Mouse (Mus musculus): ENCODE measurements around the gene Man2a2. TPM values are rescaled to one million over a fixed set of nuclear protein-coding genes. Genes with fewer than 3 reads are reported as not detected.
"Not testable (repeated sequence)": the region's sequence is repeated elsewhere in the genome, so short reads cannot be mapped to it uniquely, and the experiment has no call there.

Gene Man2a2
- total RNA-seq, 2 experiments from 2014 or later, result 152 to 157 TPM

DNA sequence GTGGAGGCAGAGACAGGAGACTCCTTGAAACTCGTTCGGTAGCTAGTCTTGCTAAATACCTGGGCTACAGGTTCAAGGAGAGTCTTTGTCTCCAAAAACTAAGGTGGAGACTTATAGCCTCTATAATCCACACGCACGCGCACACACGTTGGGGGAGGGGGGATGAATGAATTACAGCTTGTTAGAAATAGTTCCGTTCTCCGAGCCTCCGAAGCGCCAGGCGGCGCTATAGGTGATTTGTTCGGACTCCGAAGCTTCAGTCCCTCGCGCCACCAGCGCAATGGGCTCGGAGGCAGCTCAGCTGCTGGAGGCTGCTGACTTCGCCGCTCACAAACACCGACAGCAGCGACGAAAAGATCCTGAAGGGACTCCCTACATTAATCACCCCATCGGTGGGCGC, 28.3 kb downstream of the Man2a2 start, which contains the start of gene Hddc3:
Gene Hddc3 (plus strand): TSS at position 247 of the 400 bp plus-strand sequence.
- Histone ChIP-seq H3K27ac (peak within 1 kb of the TSS; percentile 97), H3K4me3 (peak within 1 kb of the TSS; percentile 70)
- DNase-seq (ENCODE audit: extremely low spot score in 1 of 2, low spot score in 2 of 2), result peak; percentile 94 to 96
- peak; percentile 95 for TF ChIP-seq CTCF (IDR thresholded peaks at IDR 0.05)
- intact Hi-C loops (cut with DNase I), result no loop called here

DNA sequence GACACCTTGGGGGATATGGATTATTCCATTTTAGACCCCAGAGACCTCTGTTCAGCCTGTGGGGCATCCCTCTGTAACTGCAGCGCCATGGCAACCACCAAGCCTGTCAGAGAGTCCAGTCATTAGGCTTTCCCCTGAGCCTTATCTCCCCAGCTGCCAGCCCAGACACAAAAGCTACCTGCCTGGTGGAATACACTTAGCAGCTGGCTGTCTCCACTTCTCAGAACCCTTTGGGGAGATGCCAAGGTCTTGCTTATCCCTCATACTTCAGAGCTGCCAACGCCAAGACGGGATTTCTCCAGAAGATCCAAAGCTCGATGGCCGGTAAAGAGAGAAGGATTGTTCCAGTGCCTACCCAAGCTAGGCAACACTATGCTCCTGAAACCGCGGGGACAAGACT, 29.4 kb downstream of the Man2a2 start:
- DNase-seq (ENCODE audit: extremely low spot score in 1 of 2, low spot score in 2 of 2), result no peak
- H3K4me3 ChIP-seq, result no peak overlapping the region
- intact Hi-C loops (cut with DNase I), result loop anchor here (2.0 kb wide), 1 partner anchor 29 kb away; the partner anchor contains the start of gene Man2a2
- H3K27ac ChIP-seq, result no peak overlapping the region
- TF ChIP-seq CTCF (IDR thresholded peaks at IDR 0.05), result no peak

DNA sequence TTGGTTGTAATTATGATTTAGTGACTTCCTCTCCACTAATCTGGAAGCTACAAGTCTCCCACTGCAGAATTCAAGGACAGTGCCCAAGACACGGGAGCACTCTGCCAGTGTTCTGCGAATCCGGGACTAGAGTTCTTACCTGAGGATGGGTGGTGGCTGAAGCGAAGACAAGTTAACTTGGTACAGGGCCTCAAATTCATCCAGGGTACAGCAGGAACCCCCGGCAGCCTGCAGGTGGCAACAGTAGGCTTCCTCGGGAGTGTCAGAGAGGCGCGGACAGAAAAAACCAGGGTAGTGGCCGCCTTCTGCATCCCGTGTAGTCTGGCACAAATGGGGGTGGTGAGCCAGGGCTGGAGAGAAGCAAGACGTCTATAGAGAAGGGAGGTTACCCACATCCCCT, 30.4 kb downstream of the Man2a2 start, which contains the start of gene Unc45a:
Gene Unc45a (minus strand): TSS at position 213 of the 400 bp plus-strand sequence.
- intact Hi-C loops (cut with DNase I), result loop anchor here (2.0 kb wide), 1 partner anchor 30 kb away; the partner anchor contains the start of gene Man2a2
- H3K27ac ChIP-seq, result peak within 1 kb of the TSS; percentile 92
- peak; percentile 65 for TF ChIP-seq CTCF (IDR thresholded peaks at IDR 0.05)
- DNase-seq (ENCODE audit: extremely low spot score in 1 of 2, low spot score in 2 of 2), result peak; percentile 63 to 64
- H3K4me3 ChIP-seq, result peak within 1 kb of the TSS; percentile 77

DNA sequence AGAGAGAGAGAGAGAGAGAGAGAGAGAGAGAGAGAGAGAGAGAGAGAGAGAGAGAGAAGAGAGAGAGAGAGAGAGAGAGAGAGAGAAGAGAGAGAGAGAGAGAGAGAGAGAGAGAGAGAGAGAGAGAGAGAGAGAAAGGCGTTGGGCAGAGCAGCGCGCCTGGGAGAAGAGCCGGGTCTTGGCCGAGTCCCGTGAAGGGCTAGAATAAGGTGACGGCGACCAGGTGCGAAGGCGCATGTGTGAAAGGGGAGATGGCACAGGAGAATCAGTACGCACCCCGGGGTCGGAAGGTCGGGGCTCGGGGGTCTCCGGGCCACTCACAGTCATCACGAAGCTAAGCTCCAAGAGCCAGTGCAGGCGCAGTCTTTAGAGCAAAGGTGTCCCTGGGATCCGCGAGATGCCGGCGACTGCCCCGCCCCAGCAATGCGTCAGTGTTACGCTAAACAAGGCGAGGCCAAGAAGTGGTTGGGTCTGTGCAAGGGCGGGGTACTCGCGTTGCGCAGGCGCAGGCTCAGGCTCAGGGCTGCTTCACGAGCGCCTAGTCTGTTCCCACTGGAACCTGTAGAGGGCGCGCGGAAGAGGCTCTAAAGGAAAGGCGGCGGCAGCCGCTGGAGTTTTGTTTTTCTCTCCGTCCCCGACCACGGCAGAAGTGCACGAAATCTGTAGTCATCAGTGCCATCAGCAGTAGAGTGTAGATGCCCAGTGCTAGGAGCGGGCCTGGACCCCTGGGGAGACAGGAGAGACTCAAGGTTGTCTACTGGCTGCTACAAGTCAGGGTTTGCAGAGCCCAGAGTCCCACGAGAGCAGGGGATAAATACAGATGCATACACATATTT, 31.2 kb downstream of the Man2a2 start:
- Histone ChIP-seq H3K27ac (peak overlapping the region; percentile 92), H3K4me3 (peak overlapping the region; percentile 77)
- peak; percentile 97 to 98 for DNase-seq (ENCODE audit: extremely low spot score in 1 of 2, low spot score in 2 of 2)
- intact Hi-C loops (cut with DNase I), result loop anchor here (2.0 kb wide), 1 partner anchor 31 kb away; the partner anchor contains the start of gene Man2a2
- TF ChIP-seq CTCF (IDR thresholded peaks at IDR 0.05), result peak; percentile 93

DNA sequence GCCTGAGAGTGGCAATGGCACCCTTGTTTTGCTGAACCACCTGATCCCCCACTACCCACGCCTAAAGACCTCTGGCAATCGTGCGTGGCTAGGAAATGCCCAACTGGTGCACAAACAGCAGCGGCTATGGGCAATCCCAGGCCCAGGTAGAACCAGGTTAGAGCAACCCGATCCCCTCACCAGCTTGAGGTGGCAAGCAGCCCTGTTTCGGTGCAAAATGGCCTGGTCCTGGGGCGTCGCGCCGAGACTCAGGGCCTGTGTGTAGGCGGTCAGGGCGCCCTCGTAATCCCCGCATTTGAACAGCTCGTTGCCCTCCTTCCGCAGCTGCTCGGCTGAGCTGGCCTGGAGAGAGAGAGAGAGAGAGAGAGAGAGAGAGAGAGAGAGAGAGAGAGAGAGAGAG, 31.8 kb downstream of the Man2a2 start:
- intact Hi-C loops (cut with DNase I), result no loop called here
- Histone ChIP-seq H3K27ac (peak overlapping the region; percentile 84), H3K4me3 (peak overlapping the region; percentile 77)
- peak in 1 of 2 experiments; percentile 42 for DNase-seq (ENCODE audit: extremely low spot score in 1 of 2, low spot score in 2 of 2)
- no peak for TF ChIP-seq CTCF (IDR thresholded peaks at IDR 0.05)

DNA sequence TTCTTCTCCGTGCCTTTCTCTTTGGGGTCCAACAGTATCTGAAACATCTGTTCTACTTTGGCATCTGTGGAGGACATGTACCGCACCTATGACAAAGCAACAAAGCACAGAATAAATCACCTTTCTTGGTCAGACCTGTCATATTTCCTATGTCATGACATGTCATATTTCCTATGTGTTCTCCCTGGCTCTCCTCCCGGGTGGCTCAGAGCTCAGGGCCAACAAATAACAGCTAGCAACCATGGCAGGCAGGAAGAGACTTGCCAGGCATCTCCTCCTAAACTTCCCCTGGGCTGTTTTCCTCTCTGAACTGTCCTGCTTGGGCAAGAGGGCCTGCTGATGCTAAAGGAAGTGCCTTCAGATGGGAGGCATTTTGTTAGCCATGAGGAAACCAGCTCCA, 34.2 kb downstream of the Man2a2 start:
- H3K4me3 ChIP-seq, result no peak overlapping the region
- DNase-seq (ENCODE audit: extremely low spot score in 1 of 2, low spot score in 2 of 2), result no peak
- no peak overlapping the region for H3K27ac ChIP-seq
- intact Hi-C loops (cut with DNase I), result no loop called here
- no peak for TF ChIP-seq CTCF (IDR thresholded peaks at IDR 0.05)

DNA sequence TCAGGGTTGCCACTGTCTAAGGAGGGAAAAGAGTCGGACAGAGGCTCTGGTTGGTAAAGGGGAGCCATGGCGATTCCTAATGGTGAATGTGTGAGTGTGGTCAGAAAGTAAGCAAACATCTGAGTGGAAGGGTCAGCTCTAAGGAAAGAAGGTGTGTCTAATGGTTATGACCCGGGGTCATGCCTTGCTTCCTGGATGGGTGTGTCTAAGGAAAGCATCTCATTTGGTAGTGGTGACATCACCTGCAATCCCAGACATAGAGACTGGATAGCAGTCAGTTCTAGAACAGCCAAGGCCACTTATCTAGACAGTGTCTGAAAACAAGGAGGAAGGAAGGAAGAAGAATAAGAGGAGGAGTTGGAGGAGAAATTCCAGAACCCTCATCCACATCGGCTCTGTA, 36.3 kb downstream of the Man2a2 start:
- DNase-seq (ENCODE audit: extremely low spot score in 1 of 2, low spot score in 2 of 2), result no peak
- H3K27ac ChIP-seq, result no peak overlapping the region
- intact Hi-C loops (cut with DNase I), result no loop called here
- no peak for TF ChIP-seq CTCF (IDR thresholded peaks at IDR 0.05)
- H3K4me3 ChIP-seq, result no peak overlapping the region

DNA sequence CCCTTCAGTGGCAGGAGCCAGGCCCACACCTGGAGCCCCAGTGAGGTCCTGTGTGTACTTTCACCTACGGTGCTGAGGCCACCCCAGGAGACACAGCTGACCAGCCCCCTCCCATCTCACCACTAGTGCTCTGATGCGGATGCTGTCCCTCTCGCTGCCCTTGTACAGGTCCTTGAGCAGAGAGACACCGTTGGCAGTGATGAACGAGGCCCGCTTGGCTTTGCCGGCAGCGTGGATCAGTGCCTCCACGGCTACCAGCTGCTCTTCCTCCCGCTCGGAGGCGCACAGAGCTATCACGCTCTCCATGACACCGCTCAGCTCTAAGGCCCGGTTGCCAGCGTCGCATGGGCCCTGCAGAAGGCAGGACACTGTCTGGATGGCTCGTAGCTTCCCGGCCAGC, 39.7 kb downstream of the Man2a2 start:
- no peak for DNase-seq (ENCODE audit: extremely low spot score in 1 of 2, low spot score in 2 of 2)
- TF ChIP-seq CTCF (IDR thresholded peaks at IDR 0.05), result no peak
- Histone ChIP-seq H3K4me3 (no peak overlapping the region), H3K27ac (no peak overlapping the region)
- intact Hi-C loops (cut with DNase I), result no loop called here

DNA sequence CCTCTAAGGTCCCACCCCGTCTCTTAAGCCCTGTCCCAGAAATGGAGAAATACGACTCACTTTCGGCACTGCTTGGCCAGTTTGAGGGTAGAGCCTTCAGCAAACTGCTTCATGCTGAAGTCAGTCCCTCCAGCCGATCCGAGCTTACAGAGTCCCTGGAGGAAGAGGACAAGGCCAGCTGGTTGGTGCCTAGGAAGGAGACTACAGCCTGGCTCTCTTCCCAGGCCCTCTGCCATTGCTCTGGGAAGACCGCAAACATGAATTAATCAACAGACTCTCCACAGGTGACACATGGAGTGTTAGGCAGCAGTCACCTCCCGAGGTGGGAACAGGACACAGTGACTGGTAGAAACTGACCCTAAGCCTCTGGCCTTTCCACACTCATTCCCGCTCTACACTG, 40.9 kb downstream of the Man2a2 start:
- Histone ChIP-seq H3K27ac (no peak overlapping the region), H3K4me3 (no peak overlapping the region)
- intact Hi-C loops (cut with DNase I), result no loop called here
- no peak for TF ChIP-seq CTCF (IDR thresholded peaks at IDR 0.05)
- no peak for DNase-seq (ENCODE audit: extremely low spot score in 1 of 2, low spot score in 2 of 2)

DNA sequence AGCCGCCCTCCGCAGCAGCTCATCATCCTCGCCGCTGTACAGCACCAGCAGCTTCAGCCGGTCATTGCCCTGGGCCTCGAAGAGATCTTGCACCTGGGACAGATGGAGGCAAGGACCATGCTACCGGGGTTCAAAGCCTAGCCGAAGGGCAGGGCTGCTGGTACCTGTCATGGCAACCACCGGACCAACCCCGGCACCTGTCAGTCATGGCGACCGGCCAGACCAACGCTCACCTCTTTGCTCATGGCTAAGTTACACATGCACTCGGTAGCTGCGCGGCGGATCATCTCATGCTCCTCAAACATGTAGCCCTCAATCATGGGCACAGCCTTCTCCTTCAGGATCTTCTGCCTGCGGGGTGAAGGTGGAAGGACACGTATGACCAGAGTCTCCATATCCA, 45.1 kb downstream of the Man2a2 start:
- TF ChIP-seq CTCF (IDR thresholded peaks at IDR 0.05), result no peak
- intact Hi-C loops (cut with DNase I), result no loop called here
- H3K27ac ChIP-seq, result no peak overlapping the region
- DNase-seq (ENCODE audit: extremely low spot score in 1 of 2, low spot score in 2 of 2), result no peak
- H3K4me3 ChIP-seq, result no peak overlapping the region

DNA sequence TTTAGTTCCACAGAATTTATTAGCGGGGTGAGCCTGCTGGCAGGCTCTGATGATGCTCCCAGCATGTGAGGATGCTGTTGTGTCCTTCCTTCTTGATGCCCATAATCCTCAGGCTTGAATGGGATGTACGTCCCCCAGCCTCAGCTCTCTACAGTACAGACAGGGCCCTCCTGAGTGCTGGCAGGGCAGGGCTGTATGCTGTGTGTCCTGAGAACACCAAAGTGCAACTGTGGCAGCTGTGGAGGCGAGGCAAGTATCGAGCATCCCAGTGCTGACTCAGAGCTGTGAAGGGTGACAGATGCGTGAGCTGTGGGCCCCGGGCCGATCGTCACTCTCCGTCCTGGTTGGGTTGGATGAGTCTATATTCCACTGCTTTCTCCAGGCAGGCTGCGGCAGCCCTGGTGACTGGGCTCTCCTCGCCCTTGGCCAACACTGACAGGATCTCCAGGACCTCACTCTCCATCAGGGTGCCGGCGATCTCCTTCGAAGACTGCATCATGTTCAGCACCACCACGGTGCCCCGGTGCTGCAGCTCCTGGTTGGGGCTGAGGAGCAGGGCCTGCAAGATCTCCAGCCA, 45.8 kb downstream of the Man2a2 start:
- peak overlapping the region; percentile 48; the same call in 1 of the 2 replicates for H3K27ac ChIP-seq
- intact Hi-C loops (cut with DNase I), result no loop called here
- no peak for DNase-seq (ENCODE audit: extremely low spot score in 1 of 2, low spot score in 2 of 2)
- H3K4me3 ChIP-seq, result no peak overlapping the region
- TF ChIP-seq CTCF (IDR thresholded peaks at IDR 0.05), result no peak

DNA sequence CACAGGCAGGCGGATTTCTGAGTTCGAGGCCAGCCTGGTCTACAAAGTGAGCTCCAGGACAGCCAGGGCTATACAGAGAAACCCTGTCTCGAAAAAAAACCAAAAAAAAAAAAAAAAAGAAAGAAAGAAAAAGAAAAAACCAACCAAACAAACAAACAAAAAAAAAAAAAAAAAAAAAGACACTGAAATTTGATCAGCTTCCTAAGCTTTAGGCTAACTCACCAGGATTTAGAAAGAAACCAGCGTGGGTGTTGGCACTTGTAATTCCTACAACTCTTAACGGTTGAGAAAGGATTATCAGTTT, 46.4 kb downstream of the Man2a2 start:
- DNase-seq (ENCODE audit: extremely low spot score in 1 of 2, low spot score in 2 of 2); H3K4me3 ChIP-seq: not testable (repeated sequence)
- intact Hi-C loops (cut with DNase I), result loop anchor here (5.0 kb wide), 1 partner anchor 182 kb away; no protein-coding TSS in a partner anchor
- H3K27ac ChIP-seq, result peak overlapping the region; percentile 97; the same call in 1 of the 2 replicates
